ENCODE assay signal across 8 mouse cellular contexts in the genomic region with DNA sequence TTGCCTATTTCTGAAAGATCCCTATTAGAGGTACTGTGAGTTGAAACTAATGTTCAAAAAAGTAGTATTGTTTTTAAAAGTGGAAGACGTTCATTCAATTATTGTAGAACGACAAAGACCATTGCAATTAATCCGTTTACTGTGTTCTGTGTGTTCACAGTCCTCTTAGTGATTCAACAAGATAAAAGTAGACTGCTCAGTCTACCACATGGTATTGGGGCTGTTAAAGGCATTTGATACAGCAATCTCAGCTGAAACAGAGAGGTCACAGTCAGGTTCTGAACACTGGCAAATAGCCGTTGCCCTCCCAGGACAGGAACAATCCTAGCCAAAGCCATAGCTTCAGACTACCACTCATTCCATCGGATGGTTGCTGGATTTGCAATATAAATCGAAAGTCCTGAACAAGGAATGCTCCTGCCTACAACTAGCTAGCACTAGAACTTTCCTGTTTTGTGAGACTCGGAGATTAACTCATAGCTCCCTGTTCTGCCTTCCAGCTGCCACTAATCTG. TPM values are rescaled to one million over a fixed set of nuclear protein-coding genes. Genes with fewer than 3 reads are reported as not detected.
DNase-seq lines count a peak whose midpoint lies in the region; ATAC-seq lines count a peak whose summit lies in the region.

No protein-coding gene starts in this region.

- peak overlapping the region; percentile 62 for H3K9ac ChIP-seq in lung, embryonic 16.5 days (ENCODE audit: low read length)
- H3K9ac ChIP-seq in limb, embryonic 13.5 days, result peak overlapping the region; percentile 71
- peak overlapping the region; percentile 37; the same call in 1 of the 2 replicates for H3K9ac ChIP-seq in stomach, embryonic 14.5 days (replicated peaks; ENCODE audit: low read depth, low read length)

- H3K36me3 ChIP-seq in lung, embryonic 16.5 days (ENCODE audit: control insufficient read depth, insufficient read depth, low read length), result no peaks in the 10 kb centered on the region
- H3K36me3 ChIP-seq in limb, embryonic 13.5 days, result no peaks in the 10 kb centered on the region
- no peaks in the 10 kb centered on the region for H3K36me3 ChIP-seq in stomach, embryonic 14.5 days (ENCODE audit: control insufficient read depth, insufficient read depth, low read length)

- ATAC-seq in cerebellum, adult (ENCODE audit: insufficient number of reproducible peaks, low FRiP score, low TSS enrichment), result peak; percentile 8; the same call in 1 of the 2 replicates
- peak; percentile 31; the same call in 1 of the 2 replicates for ATAC-seq in lung, embryonic 16.5 days (ENCODE audit: low read depth)
- ATAC-seq in limb, embryonic 13.5 days (ENCODE audit: low FRiP score, low read depth), result 0 out of 2 replicates have a peak, but pooled peaks have one; percentile 37
- ATAC-seq in stomach, embryonic 14.5 days (ENCODE audit: insufficient number of reproducible peaks, insufficient read depth, low FRiP score, low read depth), result no peak

- 24% methylated on average over 7 of the region's 7 CpGs for WGBS in lung, embryonic 16.5 days
- WGBS in limb, embryonic 13.5 days, result 35% methylated on average over 7 of the region's 7 CpGs
- WGBS in stomach, embryonic 14.5 days, result 34% methylated on average over 7 of the region's 7 CpGs

- peak overlapping the region; percentile 87 for H3K4me2 ChIP-seq in lung, embryonic 16.5 days (ENCODE audit: low read depth, low read length)
- H3K4me2 ChIP-seq in limb, embryonic 13.5 days (replicated peaks), result peak overlapping the region; percentile 94
- H3K4me2 ChIP-seq in stomach, embryonic 14.5 days (replicated peaks; ENCODE audit: low read depth, low read length), result peak overlapping the region; percentile 88

- H3K9me3 ChIP-seq in lung, embryonic 16.5 days (ENCODE audit: control insufficient read depth, low read length), result no peaks in the 10 kb centered on the region
- H3K9me3 ChIP-seq in limb, embryonic 13.5 days, result no peaks in the 10 kb centered on the region
- no peaks in the 10 kb centered on the region for H3K9me3 ChIP-seq in stomach, embryonic 14.5 days (ENCODE audit: control insufficient read depth, low read depth, low read length)

- H3K27ac ChIP-seq in lung, embryonic 16.5 days (ENCODE audit: low read length), result peak overlapping the region; percentile 55; the same call in 1 of the 2 replicates
- H3K27ac ChIP-seq in limb, embryonic 13.5 days, result no peak overlapping the region
- H3K27ac ChIP-seq in stomach, embryonic 14.5 days (ENCODE audit: low read length), result no peak overlapping the region

- H3K27me3 ChIP-seq in lung, embryonic 16.5 days (ENCODE audit: control insufficient read depth, insufficient read depth, low read depth, low read length), result no peaks in the 10 kb centered on the region; the same call in 1 of the 2 replicates
- peaks cover 58% of the 10 kb centered on the region for H3K27me3 ChIP-seq in limb, embryonic 13.5 days
- no peaks in the 10 kb centered on the region for H3K27me3 ChIP-seq in stomach, embryonic 14.5 days (ENCODE audit: control insufficient read depth, insufficient read depth, low read length)

- no peak for DNase-seq in cerebellum, adult 18-20 months
- DNase-seq in lung, postnatal 14 days, result no peak
- DNase-seq in urinary bladder, postnatal 4 days (ENCODE audit: low spot score in 2 of 2), result no peak
- DNase-seq in layer of hippocampus, adult 11-12 months (ENCODE audit: low spot score), result no peak

- H3K4me3 ChIP-seq in lung, embryonic 16.5 days (ENCODE audit: low read length), result peak overlapping the region; percentile 75
- H3K4me3 ChIP-seq in limb, embryonic 13.5 days, result peak overlapping the region; percentile 65
- peak overlapping the region; percentile 59 for H3K4me3 ChIP-seq in stomach, embryonic 14.5 days (ENCODE audit: low read depth, low read length)

- H3K4me1 ChIP-seq in lung, embryonic 16.5 days (replicated peaks; ENCODE audit: control insufficient read depth, insufficient read depth, low read length), result no peaks in the 10 kb centered on the region
- 0 out of 2 replicates have a peak, but pooled peaks cover 3% of the 10 kb centered on the region for H3K4me1 ChIP-seq in limb, embryonic 13.5 days
- H3K4me1 ChIP-seq in stomach, embryonic 14.5 days (ENCODE audit: control insufficient read depth, insufficient read depth, low read length), result no peaks in the 10 kb centered on the region

RNA-seq across cellular contexts. Expression of gene Epha3, which starts 0.5 kb away (rescaled TPM):
- polyA plus RNA-seq in lung, embryonic 16.5 days (2015; fragmentation: Nextera tagmentation; extraction: Ambion mirVana), result 34.1 and 36.3 TPM in 2 replicates
- polyA plus RNA-seq in limb, embryonic 13.5 days (2015; fragmentation: Nextera tagmentation; extraction: Ambion mirVana), result 36.1 and 45.3 TPM in 2 replicates
- 19.5 and 22.7 TPM in 2 replicates for polyA plus RNA-seq in stomach, embryonic 14.5 days (2014; fragmentation: Nextera tagmentation; extraction: Ambion mirVana)
